Mouse (Mus musculus): ENCODE data around the gene Ndufaf2.

DNA sequence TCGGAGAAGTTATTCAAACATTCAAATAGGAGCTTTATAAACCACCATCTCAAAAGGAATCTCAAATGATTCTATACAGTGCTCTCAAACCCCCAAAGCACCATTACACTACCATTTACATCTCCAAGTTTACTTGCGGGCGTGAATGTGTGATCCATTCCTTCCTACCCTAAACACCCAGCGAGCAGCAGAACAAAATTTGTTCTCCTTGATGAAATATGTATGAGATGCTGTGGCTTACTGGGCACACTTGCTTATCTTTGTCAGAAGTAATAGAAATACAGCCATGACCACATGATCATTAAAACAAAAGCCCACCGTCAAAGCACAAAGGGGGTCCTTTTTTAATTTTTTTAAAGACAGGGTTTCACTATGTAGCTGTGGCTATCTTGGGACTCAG lies 44.9 kb downstream of the Ndufaf2 start:
- TF ChIP-seq GATA1 (IDR thresholded peaks at IDR 0.05; ENCODE audit: low read length) (no peak), TAL1 (IDR thresholded peaks at IDR 0.05; ENCODE audit: low read length) (no peak)
